ENCODE assay signal across 12 mouse cellular contexts in the genomic region with DNA sequence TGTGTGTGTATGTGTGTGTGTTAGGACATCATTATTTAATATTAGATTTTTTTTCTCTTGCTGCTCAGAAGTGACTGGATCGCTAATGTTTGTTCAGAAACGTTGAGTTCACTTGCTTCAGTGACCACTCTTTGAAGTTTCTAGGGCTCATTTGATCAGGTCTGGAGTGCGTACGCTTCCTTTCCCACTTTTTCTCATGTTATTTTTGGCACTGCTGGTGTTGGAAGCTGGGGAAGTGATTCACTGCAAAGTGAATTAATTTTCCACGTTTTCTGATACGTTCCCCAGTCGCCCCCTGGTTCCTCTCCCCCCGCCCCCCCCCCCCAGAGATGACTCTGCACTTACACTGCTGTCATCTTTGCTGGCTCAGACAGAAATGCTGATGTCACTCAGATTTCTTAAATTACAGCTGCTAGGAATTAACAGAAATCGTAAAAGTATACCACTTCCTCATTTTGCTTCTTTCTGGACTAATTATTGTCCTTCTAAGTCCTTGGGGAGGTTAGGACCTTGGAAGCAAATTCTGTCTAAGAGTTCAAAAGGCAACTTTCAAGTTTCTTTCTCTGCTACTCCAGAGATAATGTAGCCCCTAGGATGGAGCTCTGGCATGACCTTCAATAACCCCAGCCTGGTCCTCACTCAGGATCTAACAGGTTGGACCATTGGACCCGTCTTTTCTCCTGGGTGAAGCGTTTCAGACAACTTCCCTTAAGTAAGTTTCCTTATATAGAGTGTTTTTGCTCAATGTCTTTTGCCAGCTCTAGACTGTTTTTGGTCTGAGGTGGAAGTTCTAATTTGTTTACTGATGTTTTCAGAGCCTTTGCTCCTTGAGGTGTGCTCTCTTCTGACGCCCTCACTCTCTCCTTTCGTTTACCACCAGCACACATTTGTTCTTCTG. TPM values are rescaled to one million over a fixed set of nuclear protein-coding genes. Genes with fewer than 3 reads are reported as not detected.
DNase-seq lines count a peak whose midpoint lies in the region; ATAC-seq lines count a peak whose summit lies in the region.
"Had no signal": no experiment of that assay in that cellular context is flagged by ENCODE, and none has a peak within 500 bp of the region (broad histone marks: within the 10 kb centered on the region; RNA-seq: fewer than 3 reads in every experiment).

No protein-coding gene starts in this region.

- H3K4me1 ChIP-seq in midbrain, embryonic 11.5 days (ENCODE audit: control insufficient read depth, insufficient read depth, low read length), result no peaks in the 10 kb centered on the region
- no peaks in the 10 kb centered on the region for H3K4me1 ChIP-seq in midbrain, embryonic 10.5 days
- 0 out of 2 replicates have a peak, but pooled peaks cover 2% of the 10 kb centered on the region for H3K4me1 ChIP-seq in forebrain, embryonic 15.5 days

- H3K27me3 ChIP-seq in midbrain, embryonic 11.5 days (ENCODE audit: control insufficient read depth, insufficient read depth, low read length), result no peaks in the 10 kb centered on the region
- no peaks in the 10 kb centered on the region for H3K27me3 ChIP-seq in midbrain, embryonic 10.5 days (ENCODE audit: low read depth, poor library complexity, severe bottlenecking)
- H3K27me3 ChIP-seq in forebrain, embryonic 15.5 days, result no peaks in the 10 kb centered on the region

- peak; percentile 35 to 53 for DNase-seq in heart, adult 9 months (ENCODE audit: low spot score in 2 of 2)
- DNase-seq in heart, postnatal 36 days, result no peak
- DNase-seq in midbrain, embryonic 11.5 days (ENCODE audit: low spot score, missing footprints), result peak; percentile 53
- no peak for DNase-seq in midbrain, embryonic 10.5 days (ENCODE audit: low spot score)
- peak; percentile 36 for DNase-seq in skeletal muscle tissue, adult 2 months (ENCODE audit: low read depth, low spot score)
- DNase-seq in right cerebral cortex, postnatal 14 days, result no peak
- DNase-seq: cerebellum, adult 9-11 months; kidney, adult 8-10 months; layer of hippocampus, adult 9-11 months; lung, postnatal 10 days had no signal

- no peak overlapping the region for H3K4me2 ChIP-seq in midbrain, embryonic 11.5 days
- no peak overlapping the region for H3K4me2 ChIP-seq in forebrain, embryonic 15.5 days (replicated peaks)

- no peak for ATAC-seq in midbrain, embryonic 11.5 days (ENCODE audit: low FRiP score)
- peak; percentile 91 for ATAC-seq in granulocyte monocyte progenitor cell, adult 5-6 weeks (replicated peaks; ENCODE audit: poor library complexity, severe bottlenecking)
- no peak for ATAC-seq in forebrain, embryonic 15.5 days (replicated peaks)

- no peaks in the 10 kb centered on the region for H3K36me3 ChIP-seq in midbrain, embryonic 11.5 days (ENCODE audit: control insufficient read depth, insufficient read depth, low read length)
- no peaks in the 10 kb centered on the region for H3K36me3 ChIP-seq in midbrain, embryonic 10.5 days
- H3K36me3 ChIP-seq in forebrain, embryonic 15.5 days, result no peaks in the 10 kb centered on the region

- 79% methylated on average over 13 of the region's 13 CpGs for WGBS in midbrain, embryonic 11.5 days
- WGBS in midbrain, embryonic 10.5 days, result 85% methylated on average over 13 of the region's 13 CpGs
- WGBS in forebrain, embryonic 15.5 days, result 65% methylated on average over 13 of the region's 13 CpGs

- no peak overlapping the region for H3K27ac ChIP-seq in midbrain, embryonic 11.5 days (ENCODE audit: low read depth, low read length)
- H3K27ac ChIP-seq in midbrain, embryonic 10.5 days (replicated peaks), result no peak overlapping the region
- no peak overlapping the region for H3K27ac ChIP-seq in forebrain, embryonic 15.5 days (replicated peaks)

- no peaks in the 10 kb centered on the region for H3K9me3 ChIP-seq in midbrain, embryonic 11.5 days (ENCODE audit: control insufficient read depth, low read length)
- no peaks in the 10 kb centered on the region for H3K9me3 ChIP-seq in midbrain, embryonic 10.5 days (replicated peaks)
- no peaks in the 10 kb centered on the region for H3K9me3 ChIP-seq in forebrain, embryonic 15.5 days

- no peak overlapping the region for H3K9ac ChIP-seq in midbrain, embryonic 11.5 days (ENCODE audit: low read length)
- H3K9ac ChIP-seq in forebrain, embryonic 15.5 days (replicated peaks), result no peak overlapping the region

- H3K4me3 ChIP-seq in midbrain, embryonic 11.5 days (ENCODE audit: low read depth, low read length), result no peak overlapping the region
- H3K4me3 ChIP-seq in midbrain, embryonic 10.5 days, result no peak overlapping the region
- no peak overlapping the region for H3K4me3 ChIP-seq in forebrain, embryonic 15.5 days

- intact Hi-C loops in heart, postnatal 36 days (cut with DNase I), result no loop called here

RNA-seq across cellular contexts. Expression of gene Mitf, which starts 22.2 kb away (rescaled TPM):
- total RNA-seq in heart, postnatal 36 days (2021), result 10 to 100 TPM; 52.0 to 60.2 TPM
- 0.30 and 0.72 TPM in 2 replicates for polyA plus RNA-seq in midbrain, embryonic 11.5 days (2014; fragmentation: Nextera tagmentation; extraction: Ambion mirVana)
- 0.82 and 1.6 TPM in 2 replicates for polyA plus RNA-seq in midbrain, embryonic 10.5 days (2016; fragmentation: Nextera tagmentation; extraction: Ambion mirVana)
- total RNA-seq in granulocyte monocyte progenitor cell, adult 5-6 weeks (2014; fragmentation: Nextera tagmentation), result 6.6 and 11.3 TPM in 2 replicates
- total RNA-seq in granulocyte monocyte progenitor cell, adult 5-6 weeks (2017), result 7.4 and 7.5 TPM in 2 replicates
- polyA plus RNA-seq in forebrain, embryonic 15.5 days (2015; fragmentation: Nextera tagmentation; extraction: Ambion mirVana), result 0.96 and 1.9 TPM in 2 replicates

Comparison
In these comparisons a context has a peak if more than half of its experiments do, and no peak if none do; other contexts are left out.
1. DNase-seq: peak in heart, adult 9 months (2 of 2), midbrain, embryonic 11.5 days (single experiment) and skeletal muscle tissue, adult 2 months (single experiment); none in heart, postnatal 36 days (0 of 2), midbrain, embryonic 10.5 days (single experiment) and right cerebral cortex, postnatal 14 days (single experiment).